Mouse (Mus musculus) bone marrow macrophage, adult 2 months (primary cell): ENCODE measurements around the gene Chil1. TPM values are rescaled to one million over a fixed set of nuclear protein-coding genes. Genes with fewer than 3 reads are reported as not detected.

ENCODE experiments used
- H3K27ac ChIP-seq: 2 replicates; pipeline ENCODE4 v1.5.1; 2012; ENCODE audit warnings: low read depth, low read length; ENCODE audit not compliant: insufficient read depth
- H3K4me1 ChIP-seq: 2 replicates; pipeline ENCODE4 v1.6.1; 2012; ENCODE audit warnings: low read length; ENCODE audit not compliant: control insufficient read depth, insufficient read depth
- H3K4me3 ChIP-seq: 2 replicates; pipeline ENCODE4 v1.5.1; 2012; ENCODE audit warnings: mild to moderate bottlenecking, low read length, moderate library complexity; ENCODE audit not compliant: insufficient read depth
- CTCF ChIP-seq: IDR thresholded peaks from 2 replicates; pipeline ENCODE4 v1.5.1; 2012; ENCODE audit warnings: low read depth, mild to moderate bottlenecking, low read length, moderate library complexity
- POLR2A ChIP-seq: IDR thresholded peaks from 2 replicates; pipeline ENCODE4 v1.6.1; 2012; ENCODE audit warnings: mild to moderate bottlenecking, low read depth, low read length, borderline replicate concordance
- polyA plus RNA-seq: library from polyadenylated mRNA; stranded (reverse); fragments of >200 nt; gene quantifications from 2 replicates; pipeline ENCODE4 v1.2.4, GENCODE M21; 2012; ENCODE audit not compliant: missing spikeins, insufficient read depth, insufficient read length

Gene Chil1
- polyA plus RNA-seq, 1 experiment, result not detected

DNA sequence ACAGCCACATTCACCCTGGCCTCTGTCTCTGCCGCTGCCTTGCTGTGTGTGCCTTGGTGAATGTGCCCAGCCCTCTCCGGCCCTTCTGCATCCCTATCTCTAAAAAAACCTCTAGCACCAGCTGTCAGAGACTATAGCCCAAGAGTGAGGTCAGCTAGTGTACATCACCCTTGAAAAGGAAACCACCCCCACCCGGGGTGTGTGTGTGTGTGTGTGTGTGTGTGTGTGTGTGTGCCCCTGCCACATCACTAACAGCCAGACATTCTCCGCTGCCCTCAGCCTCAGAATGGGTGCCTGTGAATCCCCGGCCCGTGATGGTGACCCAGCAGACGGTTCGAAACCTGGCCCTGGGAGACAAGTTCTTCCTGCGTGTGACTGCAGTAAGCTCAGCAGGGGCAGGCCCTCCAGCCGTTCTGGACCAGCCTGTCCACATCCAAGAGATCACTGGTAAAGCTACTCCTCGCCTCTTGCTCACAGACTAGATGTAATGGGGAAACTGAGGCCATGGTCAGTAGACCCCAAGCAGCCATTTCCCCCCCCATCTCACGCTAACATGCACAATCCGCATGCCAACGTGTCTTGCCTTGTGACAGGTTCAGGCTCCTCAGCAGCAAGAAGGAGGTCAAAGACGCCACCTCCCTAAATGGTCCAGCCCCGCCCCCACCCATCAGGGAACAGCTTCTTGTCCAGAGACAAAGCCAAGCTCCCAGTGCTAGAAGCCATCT is 12.5 kb downstream of the Chil1 start:
- TF ChIP-seq POLR2A, result no peak
- no peak for TF ChIP-seq CTCF
- Histone ChIP-seq H3K4me3 (no peak overlapping the region), H3K4me1 (peaks cover 18% of the 10 kb centered on the region), H3K27ac (no peak overlapping the region)

- TF ChIP-seq POLR2A (no peak), CTCF (no peak)
- Histone ChIP-seq H3K27ac (no peak overlapping the region), H3K4me1 (peaks cover 18% of the 10 kb centered on the region), H3K4me3 (no peak overlapping the region; the same call in 1 of the 2 replicates)
Measured at GRCm38 (mm10) chr1:134195117-134195516, 13.1 kb downstream of the Chil1 start.

DNA sequence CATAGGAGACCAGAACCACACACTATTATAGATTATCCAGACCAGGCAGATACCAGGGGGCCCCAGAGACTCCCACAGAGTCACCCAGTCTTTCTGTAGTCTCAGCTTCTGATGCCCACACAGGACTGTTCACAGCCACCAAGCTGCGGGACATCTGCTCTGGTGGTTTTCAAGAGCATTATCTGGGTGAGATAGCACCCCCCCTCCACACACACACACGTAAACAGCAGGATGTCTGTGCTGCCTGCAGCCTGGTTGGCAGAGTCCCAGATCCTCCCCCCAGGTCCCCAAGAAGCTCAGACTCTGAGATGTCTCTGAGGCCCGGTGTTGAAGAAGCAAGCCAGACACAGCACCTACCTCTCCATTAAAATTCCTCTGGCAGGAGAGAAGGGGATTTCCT is 13.6 kb downstream of the Chil1 start:
- peaks cover 18% of the 10 kb centered on the region for H3K4me1 ChIP-seq
- peak overlapping the region; percentile 68 for H3K27ac ChIP-seq
- no peak for TF ChIP-seq CTCF
- H3K4me3 ChIP-seq, result peak overlapping the region; percentile 61

DNA sequence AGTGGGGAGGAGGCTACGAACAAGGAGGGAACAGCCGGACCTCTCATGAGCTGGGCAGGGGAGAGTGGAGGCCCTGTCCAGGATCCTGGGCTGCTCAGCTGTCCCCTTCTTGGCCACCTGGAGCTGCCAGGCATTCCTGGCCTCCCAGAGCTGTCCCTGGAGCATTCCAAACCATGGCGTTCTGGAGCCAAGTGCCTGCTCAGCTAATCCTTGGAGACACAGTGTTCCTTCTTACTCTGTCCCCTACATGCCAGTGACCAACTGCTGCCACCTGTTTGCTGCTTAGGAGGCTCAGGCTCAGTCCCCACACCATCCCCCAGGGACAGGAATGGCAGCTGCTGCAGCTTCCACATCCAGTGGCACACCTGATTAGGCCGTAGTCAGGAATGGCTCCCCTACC is 14.0 kb downstream of the Chil1 start:
- TF ChIP-seq CTCF, result no peak
- TF ChIP-seq POLR2A, result no peak
- Histone ChIP-seq H3K27ac (peak overlapping the region; percentile 68), H3K4me3 (peak overlapping the region; percentile 61), H3K4me1 (peaks cover 18% of the 10 kb centered on the region)

GRCm38 (mm10) chr1:134196386-134196785 is 14.4 kb downstream of the Chil1 start:
- H3K27ac ChIP-seq, result peak overlapping the region; percentile 68
- TF ChIP-seq POLR2A (no peak), CTCF (peak; percentile 83)
- peaks cover 18% of the 10 kb centered on the region for H3K4me1 ChIP-seq
- peak overlapping the region; percentile 61 for H3K4me3 ChIP-seq

- H3K4me3 ChIP-seq, result no peak overlapping the region
- H3K4me1 ChIP-seq, result peaks cover 18% of the 10 kb centered on the region
- no peak overlapping the region for H3K27ac ChIP-seq
- TF ChIP-seq POLR2A (no peak), CTCF (no peak)
Measured at GRCm38 (mm10) chr1:134197325-134197982, 15.5 kb downstream of the Chil1 start.

GRCm38 (mm10) chr1:134198197-134198995 is 16.4 kb downstream of the Chil1 start:
- Histone ChIP-seq H3K4me1 (peaks cover 18% of the 10 kb centered on the region), H3K27ac (no peak overlapping the region), H3K4me3 (no peak overlapping the region)
- TF ChIP-seq CTCF (no peak), POLR2A (no peak)

GRCm38 (mm10) chr1:134200481-134200880 is 18.5 kb downstream of the Chil1 start:
- Histone ChIP-seq H3K27ac (no peak overlapping the region), H3K4me3 (no peak overlapping the region), H3K4me1 (peaks cover 7% of the 10 kb centered on the region)
- no peak for TF ChIP-seq POLR2A
- TF ChIP-seq CTCF, result no peak

GRCm38 (mm10) chr1:134200998-134201686 is 19.2 kb downstream of the Chil1 start:
- Histone ChIP-seq H3K27ac (no peak overlapping the region), H3K4me3 (no peak overlapping the region), H3K4me1 (peaks cover under 1% of the 10 kb centered on the region; the same call in 1 of the 2 replicates)
- no peak for TF ChIP-seq CTCF
- TF ChIP-seq POLR2A, result no peak
